Mouse (Mus musculus): ENCODE data around the gene Pcolce2. TPM values are rescaled to one million over a fixed set of nuclear protein-coding genes. Genes with fewer than 3 reads are reported as not detected.

Pcolce2 gene
- total and polyA plus RNA-seq, 3 experiments = not detected

DNA sequence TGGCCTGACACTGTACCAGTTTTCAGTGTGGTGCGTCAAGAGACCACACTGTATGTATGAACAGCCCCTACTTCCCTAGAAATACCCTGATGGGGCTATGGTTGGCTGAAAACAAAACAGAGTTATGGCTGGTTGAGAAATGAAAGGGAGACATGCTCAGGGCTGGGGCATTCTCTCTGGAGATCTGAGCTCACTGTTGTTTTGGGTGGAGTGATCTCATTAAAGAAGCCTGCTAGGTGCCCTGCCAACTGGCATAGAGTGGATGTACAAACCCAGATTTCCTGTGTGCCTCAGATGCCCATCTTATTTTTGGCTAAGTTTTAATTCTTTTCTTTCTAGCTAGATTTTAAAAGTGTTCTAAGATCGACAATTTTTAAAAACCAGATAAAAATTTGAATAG is 20.5 kb downstream of the Pcolce2 start:
- no peak overlapping the region for H3K4me3 ChIP-seq (ENCODE audit: control insufficient read depth in 1 of 2, insufficient read depth in 1 of 2, low read depth in 2 of 2, low read length in 2 of 2)
- no peaks in the 10 kb centered on the region for H3K36me3 ChIP-seq (ENCODE audit: control insufficient read depth in 1 of 2, insufficient read depth in 2 of 2, low read length in 2 of 2)
- DNase-seq (ENCODE audit: low read depth, low spot score) = no peak
- no peaks in the 10 kb centered on the region for H3K27me3 ChIP-seq (ENCODE audit: control insufficient read depth in 1 of 2, insufficient read depth in 2 of 2, low read length in 2 of 2)
- no peaks in the 10 kb centered on the region for H3K4me1 ChIP-seq (ENCODE audit: control insufficient read depth in 1 of 2, insufficient read depth in 2 of 2, low read length in 2 of 2)
- TF ChIP-seq MYB (IDR thresholded peaks at IDR 0.05; ENCODE audit: low read depth, low read length) = no peak
- TF ChIP-seq USF1 (IDR thresholded peaks at IDR 0.05; ENCODE audit: low read depth, low read length) = no peak
- no peak for TF ChIP-seq ETS1 (IDR thresholded peaks at IDR 0.05; ENCODE audit: low read depth, low read length)
- no peak for TF ChIP-seq ZC3H11A (IDR thresholded peaks at IDR 0.05; ENCODE audit: low read depth, low read length)
- TF ChIP-seq TBP (IDR thresholded peaks at IDR 0.05; ENCODE audit: low read depth, low read length) = no peak
- TF ChIP-seq UBTF (IDR thresholded peaks at IDR 0.05; ENCODE audit: borderline replicate concordance, insufficient read depth, low read depth, low read length) = no peak
- H3K9me3 ChIP-seq (replicated peaks; ENCODE audit: insufficient read depth, low read length) = no peaks in the 10 kb centered on the region
- no peaks in the 10 kb centered on the region for H3K79me2 ChIP-seq (ENCODE audit: control insufficient read depth, insufficient read depth, low read length, poor library complexity)
- H3K27ac ChIP-seq (ENCODE audit: control insufficient read depth, low read depth, low read length) = no peak overlapping the region
- no peak overlapping the region for H3K9ac ChIP-seq (ENCODE audit: control insufficient read depth, low read depth, low read length, poor library complexity, severe bottlenecking)

DNA sequence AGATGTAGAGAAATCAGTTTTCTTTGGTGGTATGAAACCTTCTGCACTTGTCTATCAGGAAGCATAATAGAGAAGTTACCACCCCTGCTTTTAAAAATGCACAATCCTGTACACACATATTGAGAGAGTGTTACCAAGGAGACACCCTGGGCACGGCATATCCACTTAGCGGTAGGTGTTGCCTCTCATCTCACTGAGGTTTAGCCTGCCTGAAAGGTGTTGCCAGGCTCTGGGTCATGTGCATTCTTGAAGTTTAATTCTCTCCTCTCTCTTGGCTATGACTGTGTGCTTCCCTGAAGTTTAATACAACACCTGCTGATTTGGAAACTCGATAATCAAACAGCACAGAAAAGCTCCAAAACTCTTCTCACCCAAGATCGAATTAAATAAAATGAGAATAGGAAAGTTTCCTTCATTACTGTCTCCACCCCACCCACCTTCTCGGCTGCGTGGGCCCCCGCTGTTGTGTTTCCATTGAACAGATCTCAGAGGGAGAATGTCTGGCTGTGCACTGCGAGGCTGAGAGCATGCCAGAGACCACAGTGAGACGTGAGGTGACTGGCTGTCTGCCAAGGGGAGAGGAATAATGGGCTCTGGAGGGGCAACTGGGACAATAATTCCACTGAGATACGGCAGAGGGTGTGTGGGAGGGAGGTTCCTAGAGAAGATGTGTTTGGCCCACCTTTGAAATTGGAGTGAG is 27.0 kb downstream of the Pcolce2 start:
- Histone ChIP-seq H3K79me2 (ENCODE audit: control insufficient read depth, insufficient read depth, low read length, poor library complexity) (no peaks in the 10 kb centered on the region), H3K4me1 (ENCODE audit: control insufficient read depth in 1 of 2, insufficient read depth in 2 of 2, low read length in 2 of 2) (no peaks in the 10 kb centered on the region), H3K4me3 (ENCODE audit: control insufficient read depth in 1 of 2, insufficient read depth in 1 of 2, low read depth in 2 of 2, low read length in 2 of 2) (no peak overlapping the region), H3K36me3 (ENCODE audit: control insufficient read depth in 1 of 2, insufficient read depth in 2 of 2, low read length in 2 of 2) (no peaks in the 10 kb centered on the region), H3K9me3 (replicated peaks; ENCODE audit: insufficient read depth, low read length) (no peaks in the 10 kb centered on the region), H3K9ac (ENCODE audit: control insufficient read depth, low read depth, low read length, poor library complexity, severe bottlenecking) (no peak overlapping the region), H3K27ac (ENCODE audit: control insufficient read depth, low read depth, low read length) (no peak overlapping the region), H3K27me3 (ENCODE audit: control insufficient read depth in 1 of 2, insufficient read depth in 2 of 2, low read length in 2 of 2) (no peaks in the 10 kb centered on the region; a peak in 1 of 4 replicates)
- TF ChIP-seq BHLHE40 (IDR thresholded peaks at IDR 0.05; ENCODE audit: borderline replicate concordance, low read depth, low read length) (no peak), RCOR1 (IDR thresholded peaks at IDR 0.05; ENCODE audit: low read depth, low read length) (no peak), MAZ (IDR thresholded peaks at IDR 0.05; ENCODE audit: low read depth, low read length) (no peak), ETS1 (IDR thresholded peaks at IDR 0.05; ENCODE audit: low read depth, low read length) (no peak), MAX (IDR thresholded peaks at IDR 0.05; ENCODE audit: low read length) (no peak), USF1 (IDR thresholded peaks at IDR 0.05; ENCODE audit: low read depth, low read length) (no peak), MYB (IDR thresholded peaks at IDR 0.05; ENCODE audit: low read depth, low read length) (no peak), ZKSCAN1 (IDR thresholded peaks at IDR 0.05; ENCODE audit: low read depth, low read length) (no peak)
- DNase-seq (ENCODE audit: low read depth, low spot score) = no peak

DNA sequence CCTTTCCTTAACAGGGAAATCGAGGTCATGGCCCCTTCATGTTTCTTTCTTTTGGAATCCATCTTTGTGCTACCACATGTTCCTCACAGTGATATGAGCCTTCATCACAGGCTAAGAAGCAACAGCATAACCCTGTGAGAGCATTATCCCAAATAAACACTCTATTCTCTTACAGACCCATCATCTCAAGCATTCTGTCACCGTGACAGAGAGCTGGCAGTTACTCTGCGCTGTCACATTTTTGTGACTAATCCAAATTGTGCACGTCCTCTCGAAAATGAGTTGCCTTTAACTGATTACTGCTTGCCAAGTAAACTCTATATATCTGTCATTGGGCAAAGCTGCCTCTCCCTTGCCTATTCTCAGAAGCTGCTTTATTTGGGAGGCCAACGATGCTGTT is 28.4 kb downstream of the Pcolce2 start:
- no peaks in the 10 kb centered on the region for H3K36me3 ChIP-seq (ENCODE audit: control insufficient read depth in 1 of 2, insufficient read depth in 2 of 2, low read length in 2 of 2)
- no peak overlapping the region for H3K9ac ChIP-seq (ENCODE audit: control insufficient read depth, low read depth, low read length, poor library complexity, severe bottlenecking)
- no peaks in the 10 kb centered on the region for H3K4me1 ChIP-seq (ENCODE audit: control insufficient read depth in 1 of 2, insufficient read depth in 2 of 2, low read length in 2 of 2)
- no peaks in the 10 kb centered on the region; a peak in 1 of 4 replicates for H3K27me3 ChIP-seq (ENCODE audit: control insufficient read depth in 1 of 2, insufficient read depth in 2 of 2, low read length in 2 of 2)
- no peak overlapping the region for H3K4me3 ChIP-seq (ENCODE audit: control insufficient read depth in 1 of 2, insufficient read depth in 1 of 2, low read depth in 2 of 2, low read length in 2 of 2)
- H3K79me2 ChIP-seq (ENCODE audit: control insufficient read depth, insufficient read depth, low read length, poor library complexity) = no peaks in the 10 kb centered on the region
- DNase-seq (ENCODE audit: low read depth, low spot score) = no peak
- H3K27ac ChIP-seq (ENCODE audit: control insufficient read depth, low read depth, low read length) = no peak overlapping the region
- no peaks in the 10 kb centered on the region for H3K9me3 ChIP-seq (replicated peaks; ENCODE audit: insufficient read depth, low read length)
- TF ChIP-seq ETS1 (IDR thresholded peaks at IDR 0.05; ENCODE audit: low read depth, low read length) (no peak), POLR2A (IDR thresholded peaks at IDR 0.05; ENCODE audit: control insufficient read depth in 1 of 2, insufficient read depth in 1 of 2, low read depth in 1 of 2, low read length in 2 of 2, poor library complexity in 1 of 2) (no peak), JUND (IDR thresholded peaks at IDR 0.05; ENCODE audit: low read depth, low read length) (no peak), ZKSCAN1 (IDR thresholded peaks at IDR 0.05; ENCODE audit: low read depth, low read length) (no peak), SMC3 (IDR thresholded peaks at IDR 0.05; ENCODE audit: low read depth, low read length) (no peak), NRF1 (IDR thresholded peaks at IDR 0.05; ENCODE audit: insufficient read depth, low read depth, low read length, poor library complexity, severe bottlenecking) (no peak), MYC (IDR thresholded peaks at IDR 0.05; ENCODE audit: low read depth, low read length) (no peak), ELF1 (IDR thresholded peaks at IDR 0.05; ENCODE audit: low read depth, low read length) (no peak), BHLHE40 (IDR thresholded peaks at IDR 0.05; ENCODE audit: borderline replicate concordance, low read depth, low read length) (no peak), RCOR1 (IDR thresholded peaks at IDR 0.05; ENCODE audit: low read depth, low read length) (no peak), GABPA (IDR thresholded peaks at IDR 0.05; ENCODE audit: low read depth, low read length) (no peak)

Data from MEL (cell line).